Mouse (Mus musculus) liver, adult 2 months (tissue): ENCODE data around the gene Galnt10.

Source experiments
- CTCF ChIP-seq: fragments of 200-500 bp; IDR thresholded peaks from 2 replicates; pipeline ENCODE4 v1.5.1; 2011; ENCODE audit warnings: low read depth, low read length, control low read depth
- POLR2A ChIP-seq: fragments of 200-500 bp; IDR thresholded peaks from 2 replicates; pipeline ENCODE4 v1.6.1; 2011; ENCODE audit warnings: low read length, control low read depth; ENCODE audit not compliant: insufficient read depth; ENCODE audit errors: extremely low read depth

- TF ChIP-seq POLR2A (no peak), CTCF (no peak)
Observed at GRCm38 (mm10) chr11:57684891-57685290, 39.6 kb downstream of the Galnt10 start.
